In the genomic region with DNA sequence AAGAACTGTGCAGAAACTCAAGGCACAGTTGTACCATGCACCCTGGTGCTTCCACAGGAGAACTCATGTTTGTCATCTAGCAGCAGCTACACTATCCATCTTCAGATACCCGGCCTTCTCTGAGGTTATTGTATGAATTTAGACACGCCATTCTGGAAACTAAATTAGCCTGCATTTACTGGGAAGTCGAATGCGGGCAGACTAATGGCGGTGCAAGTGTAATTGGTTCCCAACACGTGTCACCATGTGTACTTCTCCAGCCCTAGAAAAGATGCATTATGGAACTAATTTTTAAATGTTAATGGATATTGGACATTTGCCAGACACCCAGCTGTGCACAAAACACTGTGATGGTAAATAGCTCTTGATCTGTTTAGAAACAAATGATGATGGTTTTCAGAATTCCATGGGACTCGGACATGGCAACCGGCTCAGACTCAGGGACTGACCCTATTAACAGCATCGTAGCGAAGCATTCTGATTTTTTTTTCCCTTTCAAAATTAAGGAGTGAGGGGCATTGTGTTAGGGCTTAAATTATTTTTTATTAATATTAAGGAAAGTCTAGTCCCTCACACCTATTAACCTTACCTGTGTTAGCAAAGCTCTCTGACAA, we compare ENCODE assay signal across 20 mouse cellular contexts.
DNase-seq lines count a peak whose midpoint lies in the region; ATAC-seq and TF ChIP-seq lines count a peak whose summit lies in the region.
"Had no signal": no experiment of that assay in that cellular context is flagged by ENCODE, and none has a peak within 500 bp of the region (broad histone marks: within the 10 kb centered on the region; RNA-seq: fewer than 3 reads in every experiment).

No protein-coding gene starts in this region.

- no peaks in the 10 kb centered on the region for H3K36me3 ChIP-seq in midbrain, embryonic 14.5 days (ENCODE audit: control insufficient read depth, insufficient read depth, low read length)
- no peaks in the 10 kb centered on the region for H3K36me3 ChIP-seq in midbrain, embryonic 15.5 days (replicated peaks)
- no peaks in the 10 kb centered on the region for H3K36me3 ChIP-seq in forebrain, embryonic 15.5 days
- H3K36me3 ChIP-seq in stomach, postnatal 0 days (ENCODE audit: control insufficient read depth, insufficient read depth, low read length): no peaks in the 10 kb centered on the region
- H3K36me3 ChIP-seq: embryonic facial prominence, embryonic 10.5 days; kidney, embryonic 15.5 days; limb, embryonic 12.5 days; liver, embryonic 12.5 days; midbrain, embryonic 12.5 days had no signal

- peak; percentile 22 to 24 for DNase-seq in cerebellum, postnatal 10 days
- no peak for DNase-seq in cerebellum, adult 11-12 months
- DNase-seq in midbrain, embryonic 14.5 days: peak; percentile 44
- peak; percentile 2 for DNase-seq in retina, postnatal 7 days (ENCODE audit: low read depth, low spot score)
- no peak for DNase-seq in stomach, postnatal 0 days (ENCODE audit: low spot score)
- DNase-seq: adrenal gland, postnatal 10 days; cerebellum, adult 9-10 months; kidney, adult 11 months; kidney, postnatal 36 days; lung, adult 18-20 months; lung, postnatal 14 days; right cerebral cortex, postnatal 4 days; thymus, postnatal 25 days had no signal

- H3K27ac ChIP-seq in midbrain, embryonic 14.5 days (replicated peaks; ENCODE audit: low read depth, low read length): no peak overlapping the region
- no peak overlapping the region for H3K27ac ChIP-seq in midbrain, embryonic 15.5 days
- no peak overlapping the region for H3K27ac ChIP-seq in forebrain, embryonic 15.5 days (replicated peaks)
- H3K27ac ChIP-seq in stomach, postnatal 0 days (replicated peaks): no peak overlapping the region
- H3K27ac ChIP-seq: embryonic facial prominence, embryonic 10.5 days; kidney, embryonic 15.5 days; limb, embryonic 12.5 days; liver, embryonic 12.5 days; midbrain, embryonic 12.5 days had no signal

- ATAC-seq in midbrain, embryonic 14.5 days (ENCODE audit: low FRiP score, low TSS enrichment): no peak
- ATAC-seq in midbrain, embryonic 15.5 days (replicated peaks): no peak
- ATAC-seq in forebrain, embryonic 15.5 days (replicated peaks): peak; percentile 55; the same call in 1 of the 2 replicates
- ATAC-seq in stomach, postnatal 0 days (ENCODE audit: low FRiP score, low TSS enrichment): no peak
- ATAC-seq: liver, embryonic 12.5 days had no signal

- H3K4me3 ChIP-seq in midbrain, embryonic 14.5 days (replicated peaks; ENCODE audit: low read depth, low read length): no peak overlapping the region
- H3K4me3 ChIP-seq in midbrain, embryonic 15.5 days: no peak overlapping the region
- H3K4me3 ChIP-seq in forebrain, embryonic 15.5 days: no peak overlapping the region
- H3K4me3 ChIP-seq in stomach, postnatal 0 days (ENCODE audit: low read depth, low read length): no peak overlapping the region
- H3K4me3 ChIP-seq: embryonic facial prominence, embryonic 10.5 days; kidney, embryonic 15.5 days; limb, embryonic 12.5 days; liver, embryonic 12.5 days; midbrain, embryonic 12.5 days had no signal

- H3K4me2 ChIP-seq in midbrain, embryonic 14.5 days (ENCODE audit: low read length): no peak overlapping the region
- no peak overlapping the region for H3K4me2 ChIP-seq in midbrain, embryonic 15.5 days
- H3K4me2 ChIP-seq in forebrain, embryonic 15.5 days (replicated peaks): no peak overlapping the region
- no peak overlapping the region for H3K4me2 ChIP-seq in stomach, postnatal 0 days (replicated peaks; ENCODE audit: low read depth)
- H3K4me2 ChIP-seq: kidney, embryonic 15.5 days; limb, embryonic 12.5 days; liver, embryonic 12.5 days; midbrain, embryonic 12.5 days had no signal

- H3K27me3 ChIP-seq in midbrain, embryonic 14.5 days (ENCODE audit: control insufficient read depth, insufficient read depth, low read length): no peaks in the 10 kb centered on the region
- H3K27me3 ChIP-seq in midbrain, embryonic 15.5 days (replicated peaks): no peaks in the 10 kb centered on the region
- no peaks in the 10 kb centered on the region for H3K27me3 ChIP-seq in forebrain, embryonic 15.5 days
- H3K27me3 ChIP-seq in stomach, postnatal 0 days (ENCODE audit: control insufficient read depth, insufficient read depth, low read length): no peaks in the 10 kb centered on the region
- H3K27me3 ChIP-seq: kidney, embryonic 15.5 days; limb, embryonic 12.5 days; liver, embryonic 12.5 days; midbrain, embryonic 12.5 days had no signal

- WGBS in midbrain, embryonic 14.5 days: 66% methylated on average over 10 of the region's 10 CpGs
- 65% methylated on average over 10 of the region's 10 CpGs for WGBS in midbrain, embryonic 15.5 days
- WGBS in forebrain, embryonic 15.5 days: 16% methylated on average over 10 of the region's 10 CpGs
- 57% methylated on average over 10 of the region's 10 CpGs for WGBS in stomach, postnatal 0 days

- no peaks in the 10 kb centered on the region for H3K9me3 ChIP-seq in midbrain, embryonic 14.5 days (ENCODE audit: control insufficient read depth, low read length)
- no peaks in the 10 kb centered on the region for H3K9me3 ChIP-seq in midbrain, embryonic 15.5 days
- no peaks in the 10 kb centered on the region for H3K9me3 ChIP-seq in forebrain, embryonic 15.5 days
- H3K9me3 ChIP-seq in stomach, postnatal 0 days (ENCODE audit: control insufficient read depth, low read length): no peaks in the 10 kb centered on the region
- H3K9me3 ChIP-seq: embryonic facial prominence, embryonic 10.5 days; kidney, embryonic 15.5 days; limb, embryonic 12.5 days; liver, embryonic 12.5 days; midbrain, embryonic 12.5 days had no signal

- TF ChIP-seq EP300 in stomach, postnatal 0 days (optimal IDR thresholded peaks at IDR 0.05): no peak

- no peak for TF ChIP-seq CTCF in stomach, postnatal 0 days (IDR thresholded peaks at IDR 0.05; ENCODE audit: low read depth)

- no peaks in the 10 kb centered on the region for H3K4me1 ChIP-seq in midbrain, embryonic 14.5 days (ENCODE audit: control insufficient read depth, insufficient read depth, low read length)
- no peaks in the 10 kb centered on the region for H3K4me1 ChIP-seq in midbrain, embryonic 15.5 days
- H3K4me1 ChIP-seq in forebrain, embryonic 15.5 days: 0 out of 2 replicates have a peak, but pooled peaks cover 6% of the 10 kb centered on the region
- no peaks in the 10 kb centered on the region for H3K4me1 ChIP-seq in stomach, postnatal 0 days (replicated peaks; ENCODE audit: control insufficient read depth, insufficient read depth)
- H3K4me1 ChIP-seq: embryonic facial prominence, embryonic 10.5 days; kidney, embryonic 15.5 days; limb, embryonic 12.5 days; liver, embryonic 12.5 days; midbrain, embryonic 12.5 days had no signal

- H3K9ac ChIP-seq in midbrain, embryonic 14.5 days (replicated peaks; ENCODE audit: low read length): no peak overlapping the region
- no peak overlapping the region for H3K9ac ChIP-seq in midbrain, embryonic 15.5 days
- no peak overlapping the region for H3K9ac ChIP-seq in forebrain, embryonic 15.5 days (replicated peaks)
- H3K9ac ChIP-seq in stomach, postnatal 0 days (ENCODE audit: low read length): no peak overlapping the region
- H3K9ac ChIP-seq: kidney, embryonic 15.5 days; limb, embryonic 12.5 days; liver, embryonic 12.5 days; midbrain, embryonic 12.5 days had no signal

Comparison
In these comparisons a context has a peak if more than half of its experiments do, and no peak if none do; other contexts are left out.
1. DNase-seq: peak in cerebellum, postnatal 10 days (2 of 2), midbrain, embryonic 14.5 days (single experiment) and retina, postnatal 7 days (single experiment); none in cerebellum, adult 11-12 months (single experiment) and stomach, postnatal 0 days (single experiment).